Mouse (Mus musculus): Measurements from ENCODE around the gene Fam57b.

DNA sequence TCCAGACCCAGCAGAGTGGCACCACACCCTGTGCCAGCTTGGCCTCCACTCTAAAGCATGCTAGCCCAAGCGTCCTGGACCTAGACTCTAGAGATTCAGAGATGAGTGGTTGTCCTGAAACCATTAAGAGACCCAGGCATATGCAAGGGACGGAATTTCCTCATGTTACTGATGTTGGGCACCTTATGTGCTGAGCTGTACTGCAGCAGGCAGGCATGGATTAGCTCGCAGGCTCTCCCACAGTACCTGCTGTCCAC lies 21.6 kb upstream of the Fam57b start:
- TF ChIP-seq POLR2A (IDR thresholded peaks at IDR 0.05; ENCODE audit: control insufficient read depth, low read depth, low read length) (no peak), CTCF (IDR thresholded peaks at IDR 0.05; ENCODE audit: control insufficient read depth, insufficient read depth, insufficient replicate concordance, low read depth, low read length) (no peak)

All from testis, adult 2 months (tissue).